ENCODE assay signal across 25 mouse cellular contexts in genomic region chr1:164652244-164652643, GRCm38 (mm10).
DNase-seq lines count a peak whose midpoint lies in the region; ATAC-seq and TF ChIP-seq lines count a peak whose summit lies in the region.
"Had no signal": no experiment of that assay in that cellular context is flagged by ENCODE, and none has a peak within 500 bp of the region (broad histone marks: within the 10 kb centered on the region; RNA-seq: fewer than 3 reads in every experiment).

No protein-coding gene starts in this region.

- H3K27me3 ChIP-seq in liver, adult 2 months (ENCODE audit: control insufficient read depth, insufficient read depth, low read length) = no peaks in the 10 kb centered on the region
- H3K27me3 ChIP-seq: embryonic facial prominence, embryonic 12.5 days; embryonic facial prominence, embryonic 15.5 days; forebrain, embryonic 12.5 days; forebrain, embryonic 15.5 days; heart, embryonic 12.5 days; heart, embryonic 15.5 days; hindbrain, embryonic 13.5 days had no signal

- H3K9ac ChIP-seq in liver, adult 2 months (ENCODE audit: low read depth, low read length) = no peak overlapping the region
- H3K9ac ChIP-seq: embryonic facial prominence, embryonic 12.5 days; embryonic facial prominence, embryonic 15.5 days; forebrain, embryonic 12.5 days; forebrain, embryonic 15.5 days; heart, embryonic 12.5 days; heart, embryonic 15.5 days; hindbrain, embryonic 13.5 days had no signal

- TF ChIP-seq CTCF in liver, adult 2 months (IDR thresholded peaks at IDR 0.05; ENCODE audit: low read depth, low read length) = no peak

- peak; percentile 11 for DNase-seq in liver, adult 2 months (ENCODE audit: extremely low read depth, low read depth, low spot score)
- no peak for DNase-seq in liver
- no peak for DNase-seq in urinary bladder, adult 18-20 months (ENCODE audit: low spot score in 2 of 2)
- no peak for DNase-seq in thymus, postnatal 14 days
- no peak for DNase-seq in gastrocnemius, postnatal 25 days
- DNase-seq: adrenal gland, adult 2 months; adrenal gland, postnatal 14 days; cerebellum, adult 11-12 months; cerebellum, adult 8-10 months; cerebellum, postnatal 10 days; gastrocnemius, postnatal 10 days; heart, adult 18-20 months; heart, postnatal 10 days; heart, postnatal 36 days had no signal

- no peak overlapping the region for H3K4me3 ChIP-seq in liver, adult 2 months (ENCODE audit: insufficient read depth, low read depth, low read length)
- H3K4me3 ChIP-seq: embryonic facial prominence, embryonic 12.5 days; embryonic facial prominence, embryonic 15.5 days; forebrain, embryonic 12.5 days; forebrain, embryonic 15.5 days; heart, embryonic 12.5 days; heart, embryonic 15.5 days; hindbrain, embryonic 10.5 days; hindbrain, embryonic 13.5 days had no signal

- no peak for TF ChIP-seq POLR2A in liver, adult 2 months (IDR thresholded peaks at IDR 0.05; ENCODE audit: extremely low read depth, insufficient read depth, low read length)

- H3K27ac ChIP-seq in liver, adult 2 months (replicated peaks; ENCODE audit: insufficient read depth, low read depth, low read length) = no peak overlapping the region
- H3K27ac ChIP-seq: embryonic facial prominence, embryonic 12.5 days; embryonic facial prominence, embryonic 15.5 days; forebrain, embryonic 12.5 days; forebrain, embryonic 15.5 days; heart, embryonic 15.5 days; hindbrain, embryonic 10.5 days; hindbrain, embryonic 13.5 days had no signal

- no peaks in the 10 kb centered on the region for H3K36me3 ChIP-seq in liver, adult 2 months (ENCODE audit: control insufficient read depth, insufficient read depth, low read length)
- H3K36me3 ChIP-seq: embryonic facial prominence, embryonic 12.5 days; embryonic facial prominence, embryonic 15.5 days; forebrain, embryonic 12.5 days; forebrain, embryonic 15.5 days; heart, embryonic 12.5 days; heart, embryonic 15.5 days; hindbrain, embryonic 10.5 days; hindbrain, embryonic 13.5 days had no signal

- WGBS in liver, adult 2 months = 85% methylated on average over 1 of the region's 1 CpGs

- no peaks in the 10 kb centered on the region for H3K4me1 ChIP-seq in liver, adult 2 months (ENCODE audit: control insufficient read depth, insufficient read depth, low read length)
- H3K4me1 ChIP-seq: embryonic facial prominence, embryonic 12.5 days; embryonic facial prominence, embryonic 15.5 days; forebrain, embryonic 12.5 days; forebrain, embryonic 15.5 days; hindbrain, embryonic 10.5 days; hindbrain, embryonic 13.5 days had no signal

- no peaks in the 10 kb centered on the region for H3K79me2 ChIP-seq in liver, adult 2 months (ENCODE audit: control insufficient read depth, insufficient read depth, low read length)

- peak; percentile 96 for ATAC-seq in granulocyte monocyte progenitor cell, adult 5-6 weeks (replicated peaks; ENCODE audit: poor library complexity, severe bottlenecking)
- peak; percentile 41; the same call in 1 of the 2 replicates for ATAC-seq in neutrophil, adult 5-6 weeks (ENCODE audit: extremely low read depth, insufficient number of reproducible peaks, low FRiP score, poor library complexity, severe bottlenecking)
- ATAC-seq: forebrain, embryonic 15.5 days; hindbrain, embryonic 16.5 days had no signal
